Mouse (Mus musculus) spleen, adult 2 months (tissue): Measurements from ENCODE around the gene Ubap2l.

ENCODE experiments used
- CTCF ChIP-seq: fragments of 200-500 bp; IDR thresholded peaks from 2 replicates; pipeline ENCODE4 v1.5.1; 2011; ENCODE audit warnings: mild to moderate bottlenecking, inconsistent platforms; ENCODE audit not compliant: insufficient read depth, insufficient read length, insufficient replicate concordance; ENCODE audit errors: extremely low read depth
- POLR2A ChIP-seq: fragments of 200-500 bp; IDR thresholded peaks from 2 replicates; pipeline ENCODE4 v1.6.1; 2011; ENCODE audit warnings: low read depth, low read length, inconsistent platforms

DNA sequence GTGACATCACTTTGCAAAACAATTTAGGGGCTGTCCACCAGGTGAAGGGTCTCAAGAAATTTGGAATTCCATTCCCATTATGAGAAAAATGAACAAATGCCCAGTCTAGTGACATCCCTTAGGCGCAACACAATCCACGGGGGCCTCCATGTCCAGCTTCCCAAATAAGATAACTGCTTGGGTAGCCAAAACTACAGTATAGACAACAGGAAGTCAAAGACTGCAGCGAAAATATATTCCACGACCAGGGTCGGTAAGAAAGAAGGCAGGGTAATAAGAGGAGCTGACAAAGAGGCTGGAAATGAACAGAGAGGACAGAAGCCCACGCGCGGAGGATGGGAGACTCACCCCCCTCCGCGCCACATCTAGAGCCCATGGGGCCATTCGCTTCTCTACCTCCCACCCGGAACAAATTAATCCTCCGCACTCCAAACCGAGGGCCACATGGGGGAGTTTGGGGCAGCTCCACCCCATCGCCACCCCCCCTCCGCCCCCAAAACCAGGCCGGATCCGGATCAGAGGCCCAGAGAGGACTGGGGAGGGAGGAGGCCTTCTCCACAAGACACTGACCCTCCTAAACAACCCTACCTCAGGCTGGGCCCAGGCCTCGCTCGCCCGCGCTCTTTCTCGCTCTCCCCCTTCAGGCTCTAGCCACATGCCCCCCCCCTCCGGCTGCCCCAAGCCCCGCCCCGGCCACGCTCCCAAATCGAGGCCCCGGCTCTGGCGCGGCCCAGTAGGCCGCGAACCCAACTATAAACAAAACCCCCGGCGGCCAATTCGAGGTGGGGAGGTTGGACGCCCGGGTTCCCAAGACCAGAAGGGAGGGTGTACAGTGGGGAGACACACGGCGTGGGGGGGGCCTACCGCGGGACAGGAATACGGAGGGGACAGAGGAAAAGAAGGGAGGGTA lies 732 bp downstream of the Ubap2l start, which contains the start of gene 4933434E20Rik:
- TF ChIP-seq CTCF (no peak), POLR2A (no peak)
